Mouse (Mus musculus): ENCODE data around the gene Iqgap1.

Iqgap1 gene

DNA sequence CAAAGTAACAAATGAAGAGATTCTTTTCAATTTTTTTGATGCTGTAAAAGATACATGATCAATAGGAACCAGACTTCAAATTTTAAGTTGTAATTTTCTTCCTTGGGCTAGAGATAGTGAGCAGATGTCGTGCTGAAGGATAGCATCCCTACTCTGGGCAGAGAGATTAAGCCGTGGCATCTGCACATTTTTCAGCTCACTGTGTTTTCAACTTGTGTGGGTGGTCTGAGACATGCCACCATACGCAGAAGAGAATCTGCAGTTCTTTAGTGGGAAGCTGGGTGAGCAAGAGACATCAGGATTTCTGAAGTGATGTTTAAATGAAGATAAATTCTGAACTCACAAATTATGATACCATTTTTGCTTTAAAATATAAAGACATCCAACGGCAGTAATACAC, 19.4 kb downstream of the Iqgap1 start:
- no peak for DNase-seq (ENCODE audit: extremely low read depth, low read depth)

DNA sequence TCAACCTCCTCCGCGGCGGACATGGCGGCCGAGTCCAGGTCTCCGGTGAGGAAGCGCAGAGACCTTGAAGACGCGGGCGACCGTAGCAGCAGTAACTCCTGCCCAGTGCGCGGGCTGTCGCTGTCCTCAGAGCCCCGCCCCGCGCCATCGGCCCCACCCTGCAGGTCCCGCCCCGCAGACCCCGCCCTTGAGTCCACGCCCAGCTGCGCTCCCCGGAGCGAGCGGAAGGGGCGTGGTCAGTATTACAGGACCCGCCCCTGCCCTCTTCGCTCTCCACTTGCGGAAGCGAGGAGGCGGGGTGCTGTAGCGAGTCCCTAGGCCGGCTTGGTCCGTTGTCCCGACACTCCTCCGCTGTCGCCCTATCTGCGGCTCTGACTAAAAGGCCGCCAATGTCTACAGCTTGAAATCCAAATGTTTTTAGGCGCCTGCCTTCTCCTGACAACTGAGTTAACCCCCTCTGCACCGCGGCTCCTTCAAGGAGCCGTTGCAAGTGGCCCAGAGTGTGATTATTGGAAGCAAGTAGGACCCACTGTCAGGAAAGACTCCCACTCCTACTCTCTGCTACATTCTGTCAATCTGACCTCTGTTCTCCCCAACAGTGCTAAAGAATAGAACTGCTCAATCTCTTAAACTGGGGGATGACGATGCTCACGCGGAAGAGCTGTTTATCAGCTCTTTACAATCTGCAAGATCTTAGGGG, 22.5 kb downstream of the Iqgap1 start:
- DNase-seq (ENCODE audit: extremely low read depth, low read depth): peak; percentile 83

DNA sequence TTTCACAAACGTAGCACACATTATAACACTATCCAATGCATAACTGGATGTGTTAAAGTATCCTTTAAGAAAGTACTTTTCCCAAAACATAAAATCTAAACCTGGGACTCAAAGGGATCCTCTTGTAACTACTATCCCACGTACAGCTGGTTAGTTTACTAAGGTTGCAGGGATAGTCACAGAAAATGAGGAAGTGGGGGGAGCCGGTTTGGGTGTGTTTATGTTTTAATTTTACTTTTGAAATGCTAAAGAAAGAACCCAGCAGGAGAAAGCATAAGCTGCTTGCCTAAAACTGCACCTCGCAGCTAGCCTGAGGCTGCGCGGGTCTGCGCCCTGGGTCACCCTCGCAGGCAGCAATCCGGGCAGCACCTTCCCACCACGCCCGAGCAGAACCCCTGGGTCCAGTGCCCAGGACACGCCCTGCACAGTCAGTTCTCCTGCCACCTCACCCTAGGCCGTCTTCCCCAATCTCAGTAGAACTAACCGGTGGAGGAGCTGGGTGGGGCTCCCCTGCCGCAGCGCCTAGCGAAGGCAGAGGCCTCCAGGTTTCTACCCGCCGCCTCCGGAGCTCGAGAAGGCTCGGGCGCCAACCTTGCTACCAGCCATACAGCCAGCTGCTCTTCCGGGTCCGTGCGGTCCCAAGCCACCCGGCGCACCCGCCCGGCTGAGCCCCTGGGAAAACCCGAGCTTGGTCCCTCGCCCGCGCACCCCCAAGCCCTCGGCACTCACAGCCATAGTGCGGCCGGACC, 23.2 kb downstream of the Iqgap1 start:
- DNase-seq (ENCODE audit: extremely low read depth, low read depth): peak; percentile 66

DNA sequence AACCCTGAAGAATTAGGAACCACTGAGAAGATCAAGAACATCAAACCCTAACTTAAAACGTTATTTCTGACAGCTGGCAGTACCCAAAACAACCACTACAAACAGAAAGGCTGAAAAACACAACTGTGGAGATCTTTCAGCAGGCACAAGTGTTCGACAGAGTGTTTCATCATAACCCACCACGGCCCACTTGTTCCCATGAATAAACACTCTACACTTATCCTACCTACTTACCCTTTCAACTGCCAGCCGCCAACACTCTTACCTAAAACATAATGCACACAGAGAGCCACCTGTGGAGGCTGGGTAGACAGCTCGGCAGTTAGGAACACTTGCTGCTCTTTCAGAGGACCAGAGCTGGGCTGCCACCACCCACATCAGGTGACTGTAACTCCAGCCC, 26.5 kb downstream of the Iqgap1 start:
- DNase-seq (ENCODE audit: extremely low read depth, low read depth): no peak

DNA sequence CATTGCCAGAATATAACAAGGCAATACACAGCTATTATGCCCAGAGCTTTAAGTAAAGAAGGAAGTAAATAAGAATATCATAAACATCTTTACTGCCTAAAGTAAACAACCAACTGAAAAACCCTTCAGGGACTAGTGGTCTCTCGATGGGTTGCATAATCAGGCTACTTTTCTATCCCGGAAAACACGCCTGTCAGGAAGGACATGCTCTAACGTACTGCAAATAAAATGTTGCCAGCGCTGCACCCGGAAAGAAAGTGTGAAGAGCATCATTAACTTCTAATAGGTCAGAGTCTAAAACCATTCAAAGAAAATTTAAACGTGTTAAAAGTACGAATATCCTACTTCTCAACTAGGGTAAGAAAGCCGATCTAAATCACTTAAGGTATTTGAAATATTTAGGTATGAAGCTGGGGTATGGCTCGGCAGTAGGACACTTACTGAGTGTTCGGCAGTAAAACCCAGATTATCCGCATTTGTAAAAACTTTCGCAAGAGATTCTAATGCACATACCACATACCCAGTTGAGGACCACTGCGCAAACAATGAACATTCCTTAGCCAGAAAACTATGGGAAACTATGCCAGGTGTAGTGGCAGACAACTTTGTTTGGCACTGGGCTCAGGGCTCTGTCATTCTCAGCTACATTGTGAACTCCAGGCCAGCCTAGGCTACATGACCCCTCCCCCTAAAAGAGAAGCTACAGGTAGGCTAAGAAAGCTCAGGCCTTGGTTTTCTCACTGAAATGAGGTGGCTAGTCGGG, 28.8 kb downstream of the Iqgap1 start:
- DNase-seq (ENCODE audit: extremely low read depth, low read depth): no peak

DNA sequence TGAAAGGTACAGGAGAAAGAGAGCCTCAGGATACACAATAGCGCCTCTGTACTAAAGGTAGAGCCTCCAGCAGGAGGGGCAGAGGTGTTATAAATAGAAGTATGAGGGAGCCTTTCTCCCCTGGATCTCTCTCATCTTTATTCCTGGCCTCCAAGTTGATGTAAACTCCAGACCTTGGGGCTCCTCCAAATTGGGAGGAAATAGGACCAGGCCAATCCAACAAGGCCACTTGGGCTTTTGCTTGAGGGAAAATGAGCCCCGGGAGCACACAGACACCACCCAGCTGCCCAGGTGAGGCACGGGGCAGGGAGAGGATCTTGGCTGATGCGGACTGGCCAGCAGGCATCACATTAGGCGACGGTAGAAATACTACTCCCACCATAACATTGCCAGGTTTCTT, 29.5 kb downstream of the Iqgap1 start:
- DNase-seq (ENCODE audit: extremely low read depth, low read depth): no peak

DNA sequence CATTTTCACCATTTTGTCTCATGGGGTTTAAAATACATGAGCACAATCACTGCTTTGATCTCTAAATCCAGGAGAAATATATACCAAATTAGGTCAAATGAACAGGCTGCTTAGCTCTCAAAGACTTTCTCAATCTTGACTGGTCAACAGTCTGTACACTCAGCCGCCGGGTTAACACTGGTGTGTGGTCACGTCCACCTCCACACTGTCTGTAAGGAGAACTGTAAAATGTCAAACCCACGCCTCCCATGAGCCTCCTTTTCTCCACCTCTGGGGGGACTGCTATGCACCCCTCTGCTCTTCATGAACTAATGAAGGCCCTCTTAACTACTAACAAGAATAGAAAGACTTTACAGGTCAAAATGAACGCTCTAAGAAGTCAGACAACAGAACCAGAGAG, 36.2 kb downstream of the Iqgap1 start:
- DNase-seq (ENCODE audit: extremely low read depth, low read depth): no peak

DNA sequence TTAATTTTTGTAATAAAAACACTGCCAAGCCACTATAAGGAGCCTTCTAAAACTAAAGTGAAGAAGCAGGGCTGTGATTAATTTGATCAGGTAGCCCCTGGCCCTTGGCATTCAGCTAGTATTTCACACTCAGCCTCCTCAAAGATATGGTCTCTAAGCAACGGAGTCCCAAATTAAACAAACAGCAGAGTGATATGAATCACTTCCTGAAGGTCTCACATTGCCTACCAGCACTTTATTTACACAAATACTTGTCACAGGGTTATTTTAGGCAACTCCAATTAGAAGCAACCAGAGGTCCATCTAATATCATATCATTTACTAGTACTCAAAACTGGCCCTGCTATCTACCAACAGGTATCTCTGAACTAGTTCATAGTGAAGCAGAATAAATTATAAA, 36.7 kb downstream of the Iqgap1 start:
- DNase-seq (ENCODE audit: extremely low read depth, low read depth): no peak

DNA sequence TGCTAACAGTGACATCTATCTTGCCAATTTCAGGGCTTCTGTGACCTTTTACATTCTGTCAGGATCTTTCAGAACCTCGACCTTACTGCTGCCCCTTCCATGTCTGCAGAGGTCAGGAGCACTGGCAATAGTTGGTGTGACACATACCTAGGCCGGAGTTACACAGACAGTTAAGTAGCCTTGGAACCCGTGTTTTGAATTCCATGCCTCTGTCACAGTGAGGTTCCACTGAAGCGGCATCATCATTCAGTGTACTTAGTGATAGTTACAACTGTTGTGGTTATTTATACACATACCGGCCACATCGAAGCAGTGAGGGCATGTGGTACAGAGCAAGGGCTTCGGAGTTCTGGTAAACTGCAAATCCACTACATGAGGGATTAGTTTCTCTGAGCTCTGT, 37.8 kb downstream of the Iqgap1 start:
- DNase-seq (ENCODE audit: extremely low read depth, low read depth): no peak

DNA sequence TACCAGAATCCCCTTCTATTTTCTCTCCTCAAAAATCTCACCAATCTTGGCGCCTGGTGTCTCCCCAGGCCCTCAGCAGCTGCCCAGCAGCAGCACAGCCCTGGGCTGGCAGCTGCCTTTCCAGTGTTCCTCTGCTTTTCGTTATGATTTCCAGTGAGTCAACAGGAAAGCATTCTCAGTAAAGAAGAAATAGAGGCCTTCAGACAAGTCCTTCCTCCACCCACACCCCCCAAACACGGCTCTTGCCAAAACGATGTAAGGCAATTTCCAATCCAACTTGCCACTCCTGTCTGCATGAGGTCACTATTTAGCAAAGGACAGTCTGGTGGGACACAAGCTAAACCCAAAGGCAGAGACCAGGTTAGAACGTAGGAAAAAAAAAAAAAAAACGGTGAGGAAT, 39.0 kb downstream of the Iqgap1 start:
- DNase-seq (ENCODE audit: extremely low read depth, low read depth): no peak

DNA sequence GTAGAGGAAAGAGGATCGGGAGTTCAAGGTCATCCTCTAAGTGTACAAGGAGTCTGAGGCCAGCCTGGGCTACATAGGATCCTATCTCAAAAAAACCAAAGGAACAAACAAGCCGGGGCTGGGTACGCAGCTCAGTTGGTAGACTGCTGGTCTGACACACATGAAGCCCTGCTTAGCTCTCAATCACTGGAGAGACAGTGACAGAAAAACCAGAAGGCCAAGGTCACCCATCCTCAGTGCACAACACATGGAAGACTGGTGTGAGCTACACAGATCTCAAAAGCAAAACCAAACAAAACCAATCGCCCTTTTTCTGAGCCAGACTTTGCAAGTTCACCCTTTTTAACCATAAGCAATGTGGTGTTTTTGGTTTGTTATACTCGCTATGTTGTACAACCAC, 41.9 kb downstream of the Iqgap1 start:
- DNase-seq (ENCODE audit: extremely low read depth, low read depth): no peak

DNA sequence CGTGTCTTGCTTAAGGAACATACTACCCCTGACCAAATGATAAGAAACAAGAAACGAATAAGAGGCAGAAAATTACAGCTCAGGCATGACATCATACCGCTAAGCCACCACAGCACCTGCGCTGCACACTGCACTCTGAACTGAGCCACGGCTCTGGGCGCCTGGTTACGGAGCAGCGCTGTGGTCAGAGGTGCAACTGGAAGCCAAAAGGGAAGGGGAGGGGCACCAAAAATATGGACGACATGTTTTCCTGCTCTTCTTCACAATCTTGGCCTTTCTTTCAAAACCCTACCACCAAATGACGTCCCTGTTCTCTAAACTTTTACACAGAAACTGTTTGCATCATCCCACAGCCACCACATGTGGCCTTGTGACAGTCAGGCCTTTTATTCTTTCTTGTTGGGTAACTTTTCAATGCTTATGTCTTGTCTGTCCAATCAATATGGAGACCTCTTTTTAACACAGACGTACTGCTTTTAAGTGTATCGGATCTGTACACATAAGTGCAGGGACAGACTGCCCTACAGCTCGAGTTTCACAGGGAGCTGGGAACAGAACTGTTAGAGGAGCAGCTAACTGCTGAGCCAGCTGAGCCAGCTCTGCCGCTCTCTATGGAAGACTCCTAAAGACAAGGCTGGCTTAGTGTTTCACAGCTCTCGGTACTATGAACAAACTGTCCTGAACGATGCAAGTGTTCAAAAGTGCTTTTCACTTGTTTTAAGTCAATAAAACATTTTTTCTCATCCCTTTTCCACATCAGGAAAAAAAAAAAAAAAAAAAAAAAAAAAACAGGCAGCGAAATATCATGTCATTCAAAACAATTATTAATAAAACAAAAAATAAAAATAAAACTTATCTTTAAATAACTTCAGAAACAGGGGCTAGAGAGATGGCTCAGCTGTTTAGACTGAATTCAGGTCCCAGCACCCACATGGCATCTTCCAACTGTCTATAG, 43.3 kb downstream of the Iqgap1 start:
- no peak for DNase-seq (ENCODE audit: extremely low read depth, low read depth)

DNA sequence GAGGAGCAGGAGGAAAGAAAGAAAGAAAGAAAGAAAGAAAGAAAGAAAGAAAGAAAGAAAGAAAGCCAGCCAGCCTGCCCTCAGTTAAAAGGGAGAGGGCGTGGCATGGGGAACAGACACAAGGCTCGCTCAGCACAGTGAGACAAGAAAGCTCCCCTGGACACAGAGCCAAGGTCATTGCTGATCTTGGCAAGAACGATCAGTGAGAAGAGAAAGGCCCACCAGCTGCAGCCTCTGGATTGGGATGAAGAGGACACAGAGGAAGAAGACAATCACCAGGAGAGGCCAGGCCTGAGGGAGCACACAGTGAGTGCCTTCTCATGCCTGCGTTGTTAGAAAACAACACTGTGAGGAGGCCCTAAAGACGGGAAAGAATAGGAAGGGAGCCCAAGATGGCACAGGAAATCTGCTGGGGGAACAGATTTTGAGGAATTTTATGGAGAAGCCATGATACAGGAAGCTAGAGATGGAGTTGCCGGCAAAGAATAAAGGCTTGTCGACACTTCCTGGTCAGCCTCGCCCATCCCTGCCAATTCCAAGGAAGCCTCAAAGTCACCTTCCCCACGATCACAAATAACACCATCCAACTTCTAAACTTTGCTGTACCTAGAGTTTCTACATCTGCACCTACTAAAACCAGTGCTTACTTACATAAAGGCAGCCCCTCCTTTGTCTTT, 44.2 kb downstream of the Iqgap1 start:
- no peak for DNase-seq (ENCODE audit: extremely low read depth, low read depth)

DNA sequence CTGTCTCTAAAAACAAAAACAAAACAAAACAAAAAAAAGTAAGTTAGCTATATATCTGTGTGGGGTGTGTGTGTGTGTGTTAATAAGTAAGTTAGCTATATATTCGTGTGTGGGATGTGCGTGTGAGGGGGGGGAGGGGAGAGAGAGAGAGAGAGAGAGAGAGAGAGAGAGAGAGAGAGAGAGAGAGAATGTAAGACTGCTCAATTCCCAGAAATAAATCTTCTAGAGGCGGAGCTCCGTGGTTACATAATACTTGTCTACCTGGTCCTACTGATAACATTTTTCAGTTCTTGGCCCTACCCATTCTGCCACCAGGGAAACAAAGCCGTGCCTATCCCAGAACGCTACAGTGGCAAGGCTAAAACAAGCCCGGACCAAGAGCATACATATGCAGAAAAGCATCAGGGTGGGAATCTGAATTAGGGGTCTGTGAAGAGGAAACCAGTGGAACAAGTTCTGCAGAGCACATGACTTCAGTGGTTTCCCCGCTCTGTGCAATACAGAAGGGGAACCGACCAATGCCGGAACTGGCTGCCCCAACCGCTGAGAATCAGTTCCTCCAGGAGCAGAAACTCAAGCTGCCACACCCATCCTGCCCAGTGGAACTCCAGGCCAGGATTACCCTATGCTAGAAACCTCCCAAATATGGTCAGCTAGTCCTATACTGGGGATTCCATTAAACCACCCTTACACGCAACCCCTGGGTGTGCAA, 46.7 kb downstream of the Iqgap1 start:
- DNase-seq (ENCODE audit: extremely low read depth, low read depth): peak; percentile 88

DNA sequence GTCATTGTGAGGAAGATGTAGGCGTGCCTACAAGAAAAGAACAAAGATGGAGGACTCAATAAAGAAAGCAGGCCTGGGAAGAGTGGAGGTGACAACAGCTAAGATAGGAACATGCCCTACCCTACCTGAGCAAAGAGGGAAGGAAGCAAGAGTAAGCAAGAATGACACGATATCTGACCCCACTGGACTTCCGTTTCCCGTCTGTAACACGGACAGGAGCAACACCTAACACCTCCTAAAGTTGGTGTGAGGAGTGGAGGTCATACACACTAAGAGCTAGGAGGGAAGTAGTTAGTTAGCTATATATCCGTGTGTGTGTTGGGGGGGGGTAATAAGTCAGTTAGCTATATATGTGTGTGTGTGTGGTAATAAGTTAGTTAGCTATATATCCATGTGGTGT, 47.4 kb downstream of the Iqgap1 start:
- DNase-seq (ENCODE audit: extremely low read depth, low read depth): no peak

DNA sequence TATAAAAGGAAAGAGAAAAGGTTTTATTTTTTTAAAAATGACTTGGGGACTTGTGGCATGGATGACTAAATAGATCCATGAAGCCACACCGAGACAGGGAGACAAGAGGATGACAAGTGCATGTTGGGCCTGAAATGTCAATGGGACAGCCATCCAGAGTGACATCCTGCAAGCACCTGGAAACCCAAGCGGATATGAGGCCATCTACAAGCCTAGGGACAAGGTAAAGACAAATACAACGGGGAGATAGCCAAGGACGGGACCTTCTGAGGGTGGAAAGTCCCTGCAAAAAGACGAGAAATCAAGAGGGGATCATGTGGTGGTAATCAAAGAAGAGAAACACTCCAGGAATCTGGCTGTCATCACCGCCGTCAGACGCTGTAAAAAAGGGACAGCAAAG, 48.6 kb downstream of the Iqgap1 start:
- no peak for DNase-seq (ENCODE audit: extremely low read depth, low read depth)

DNA sequence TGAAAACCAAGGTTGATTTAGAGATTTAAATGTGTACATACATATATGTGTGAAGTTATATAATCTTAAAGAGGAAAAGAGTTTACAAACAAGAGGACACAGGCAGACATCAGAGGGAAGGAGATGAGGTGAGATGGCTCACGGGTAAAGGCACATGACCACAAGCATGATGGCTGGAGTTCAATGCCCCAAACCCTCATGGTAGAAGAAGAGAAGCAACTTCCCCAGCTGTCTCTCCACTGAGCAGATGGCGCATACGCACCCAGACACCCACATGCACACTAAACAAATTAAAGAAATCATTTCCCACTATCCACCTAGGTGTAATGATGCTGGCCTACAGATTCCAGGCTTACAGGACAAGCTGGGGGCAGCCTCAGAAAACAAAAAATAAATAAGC, 49.7 kb downstream of the Iqgap1 start:
- no peak for DNase-seq (ENCODE audit: extremely low read depth, low read depth)

DNA sequence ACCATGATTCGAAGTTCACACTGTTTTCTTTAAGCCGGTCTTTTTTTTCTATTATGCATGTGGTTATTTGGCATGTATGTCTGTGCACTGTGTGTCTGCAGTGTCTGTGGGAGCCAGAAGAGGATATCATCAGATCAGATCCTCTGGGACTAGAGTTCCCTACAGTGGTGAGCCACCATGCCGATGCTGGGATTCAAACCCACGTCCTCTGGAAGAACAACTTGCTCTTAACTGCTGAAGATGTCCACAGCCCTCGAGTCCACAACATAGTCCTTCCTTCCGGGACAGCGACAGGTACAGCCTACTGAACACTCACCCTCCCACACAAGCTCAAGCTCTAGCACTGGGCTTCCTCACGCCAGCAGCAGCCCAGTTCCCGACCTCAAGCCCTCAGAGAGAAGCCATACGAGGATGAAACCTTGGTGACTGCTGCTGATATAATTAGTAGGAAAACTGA, 50.3 kb downstream of the Iqgap1 start:
- DNase-seq (ENCODE audit: extremely low read depth, low read depth): no peak

DNA sequence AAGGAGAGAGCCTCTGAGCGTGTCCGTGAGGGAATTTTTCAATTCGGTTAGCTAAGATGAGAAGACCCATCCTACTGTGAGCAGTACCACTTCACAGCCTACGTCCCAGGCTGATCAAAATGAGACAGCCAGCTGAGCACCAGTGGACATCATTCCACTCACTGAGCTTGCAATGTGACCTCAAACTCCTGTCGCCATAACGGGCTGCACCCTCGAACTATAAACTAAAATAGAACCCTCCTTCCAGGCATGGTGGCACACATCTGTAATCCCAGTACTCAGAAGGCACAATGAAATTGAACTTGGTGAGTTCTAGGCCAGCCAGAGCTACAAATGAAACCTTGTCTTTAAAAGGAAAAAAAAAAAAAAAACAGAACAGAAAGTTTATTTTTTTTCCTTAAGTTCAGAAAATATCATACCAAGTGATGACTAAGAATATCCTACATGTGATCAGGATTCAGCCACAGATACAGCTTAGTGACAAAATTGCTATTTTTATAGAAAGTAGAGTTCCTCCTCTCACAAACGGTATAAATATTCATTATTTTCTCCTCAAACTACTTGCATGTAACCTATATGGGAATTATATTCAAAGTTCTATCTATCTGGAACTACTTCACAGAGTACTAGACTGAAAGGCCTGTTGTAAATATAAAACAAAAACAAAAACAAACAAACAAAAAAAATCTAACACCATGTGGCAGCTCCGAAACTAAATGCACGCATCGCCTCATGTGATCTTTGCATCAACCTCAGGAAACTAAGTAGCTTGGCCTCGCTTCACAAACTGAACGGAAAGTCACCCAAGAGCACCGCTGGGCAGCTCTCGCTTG, 50.9 kb downstream of the Iqgap1 start:
- DNase-seq (ENCODE audit: extremely low read depth, low read depth): no peak
